In genomic region chr17:47943103-47943870, GRCm38 (mm10) we compare ENCODE assay signal across 12 mouse cellular contexts. TPM values are rescaled to one million over a fixed set of nuclear protein-coding genes. Genes with fewer than 3 reads are reported as not detected.
A peak's percentile ranks its signal among the peaks of the same experiment; 100 is the strongest.
DNase-seq lines count a peak whose midpoint lies in the region; ATAC-seq and TF ChIP-seq lines count a peak whose summit lies in the region.
"Had no signal": no experiment of that assay in that cellular context is flagged by ENCODE, and none has a peak within 500 bp of the region (broad histone marks: within the 10 kb centered on the region; RNA-seq: fewer than 3 reads in every experiment).

No protein-coding gene starts in this region.

- peaks cover 10% of the 10 kb centered on the region; the same call in 1 of the 2 replicates for H3K4me1 ChIP-seq in forebrain, embryonic 16.5 days (replicated peaks; ENCODE audit: control insufficient read depth, insufficient read depth, low read length)
- H3K4me1 ChIP-seq in lung, postnatal 0 days (ENCODE audit: insufficient read depth, low read depth, low read length), result no peaks in the 10 kb centered on the region
- H3K4me1 ChIP-seq: hindbrain, embryonic 15.5 days had no signal

- ATAC-seq in activated CD4-positive, CD25-positive, alpha-beta regulatory T cell, adult 4 months, result peak; percentile 81
- peak; percentile 71 for ATAC-seq in forebrain, embryonic 16.5 days
- no peak for ATAC-seq in lung, postnatal 0 days

- no peaks in the 10 kb centered on the region for H3K9me3 ChIP-seq in forebrain, embryonic 16.5 days (ENCODE audit: control insufficient read depth, low read length)
- no peaks in the 10 kb centered on the region for H3K9me3 ChIP-seq in lung, postnatal 0 days (ENCODE audit: low read length)
- H3K9me3 ChIP-seq: hindbrain, embryonic 15.5 days; liver, embryonic 13.5 days had no signal

- 46% methylated on average over 9 of the region's 9 CpGs for WGBS in forebrain, embryonic 16.5 days
- WGBS in lung, postnatal 0 days, result 42% methylated on average over 9 of the region's 9 CpGs

- no peak for TF ChIP-seq EP300 in lung, postnatal 0 days (IDR thresholded peaks at IDR 0.05)

- no peak for TF ChIP-seq CTCF in lung, postnatal 0 days (IDR thresholded peaks at IDR 0.05)

- no peak overlapping the region for H3K4me3 ChIP-seq in forebrain, embryonic 16.5 days (replicated peaks; ENCODE audit: low read length)
- H3K4me3 ChIP-seq in lung, postnatal 0 days (ENCODE audit: low read depth, low read length), result no peak overlapping the region
- H3K4me3 ChIP-seq: hindbrain, embryonic 15.5 days; liver, embryonic 13.5 days had no signal

- H3K36me3 ChIP-seq in forebrain, embryonic 16.5 days (ENCODE audit: control insufficient read depth, insufficient read depth), result no peaks in the 10 kb centered on the region
- H3K36me3 ChIP-seq in lung, postnatal 0 days (ENCODE audit: insufficient read depth, low read length), result no peaks in the 10 kb centered on the region
- H3K36me3 ChIP-seq: hindbrain, embryonic 15.5 days; liver, embryonic 13.5 days had no signal

- peak overlapping the region; percentile 72 for H3K27ac ChIP-seq in forebrain, embryonic 16.5 days (ENCODE audit: low read length)
- no peak overlapping the region for H3K27ac ChIP-seq in lung, postnatal 0 days (ENCODE audit: low read length)
- H3K27ac ChIP-seq: hindbrain, embryonic 15.5 days; liver, embryonic 13.5 days had no signal

- H3K9ac ChIP-seq in forebrain, embryonic 16.5 days (replicated peaks; ENCODE audit: low read depth, low read length), result no peak overlapping the region
- H3K9ac ChIP-seq in lung, postnatal 0 days (replicated peaks; ENCODE audit: low read depth), result no peak overlapping the region
- H3K9ac ChIP-seq: hindbrain, embryonic 15.5 days; liver, embryonic 13.5 days had no signal

- no peak overlapping the region for H3K4me2 ChIP-seq in forebrain, embryonic 16.5 days (ENCODE audit: low read length)
- H3K4me2 ChIP-seq in lung, postnatal 0 days (replicated peaks; ENCODE audit: low read depth, low read length), result no peak overlapping the region
- H3K4me2 ChIP-seq: hindbrain, embryonic 15.5 days; liver, embryonic 13.5 days had no signal

- H3K27me3 ChIP-seq in forebrain, embryonic 16.5 days (replicated peaks; ENCODE audit: control insufficient read depth, insufficient read depth, low read length), result no peaks in the 10 kb centered on the region; the same call in 1 of the 2 replicates
- no peaks in the 10 kb centered on the region for H3K27me3 ChIP-seq in lung, postnatal 0 days (replicated peaks; ENCODE audit: insufficient read depth, low read length)
- H3K27me3 ChIP-seq: hindbrain, embryonic 15.5 days had no signal

- DNase-seq in lung, postnatal 25 days (ENCODE audit: low spot score), result peak; percentile 12
- DNase-seq in lung, postnatal 36 days, result no peak
- peak; percentile 63 for DNase-seq in mesoderm, embryonic 11.5 days (ENCODE audit: low read depth, low spot score)
- no peak for DNase-seq in heart, adult 18-20 months
- DNase-seq in thymus, postnatal 4 days, result no peak
- no peak for DNase-seq in lung, postnatal 0 days (ENCODE audit: low spot score)
- DNase-seq: cerebellum, adult 11 months; gastrocnemius, postnatal 14 days; liver, embryonic 13.5 days had no signal

RNA-seq across cellular contexts. Expression of gene Foxp4, which starts 18.8 kb away (rescaled TPM):
- 1 to 10 TPM; 3.8 to 4.6 TPM for polyA plus RNA-seq in activated CD4-positive, CD25-positive, alpha-beta regulatory T cell, adult 4 months (2017; shearing (Covaris generic))
- polyA plus RNA-seq in forebrain, embryonic 16.5 days (2015; fragmentation: Nextera tagmentation; extraction: Ambion mirVana), result 29.1 and 29.6 TPM in 2 replicates
- total RNA-seq in heart, adult 18-20 months (2021), result 10 to 100 TPM in 1 of 2 experiments, 1 to 10 TPM in 1; 8.5 to 12.2 TPM
- 10.2 and 14.3 TPM in 2 replicates for polyA plus RNA-seq in lung, postnatal 0 days (2015; fragmentation: Nextera tagmentation; extraction: Ambion mirVana)

Comparison
In these comparisons a context has a peak if more than half of its experiments do, and no peak if none do; other contexts are left out.
1. DNase-seq: peak in lung, postnatal 25 days (single experiment) and mesoderm, embryonic 11.5 days (single experiment); none in lung, postnatal 36 days (single experiment), heart, adult 18-20 months (0 of 2), thymus, postnatal 4 days (single experiment) and lung, postnatal 0 days (single experiment).